Mouse (Mus musculus) layer of hippocampus, adult 18-20 months (tissue): ENCODE results near the gene Lyplal1. TPM values are rescaled to one million over a fixed set of nuclear protein-coding genes. Genes with fewer than 3 reads are reported as not detected.

Experiments used
- DNase-seq, 2 experiments: peaks; one replicate each; pipeline ENCODE4 v3.0.0; 2022; ENCODE audit warnings: low spot score in 2 of 2
- long read RNA-seq: library from polyadenylated mRNA; stranded (forward); transcript quantifications from one replicate; pipeline ENCODE4 v2.0.0, GENCODE M21; 2021
- total RNA-seq, 2 experiments: library from RNA; stranded (reverse); gene quantifications; 2 replicates each; pipeline ENCODE4 v1.2.3; 2021

The Lyplal1 gene
- total RNA-seq = 1 to 10 TPM; 7.9 to 9.2 TPM
- long read RNA-seq, transcript Lyplal1-201 (5 exons, 1,578 nt) = major isoform, 7 of 8 reads
- long read RNA-seq, partial matches to known transcripts = 1 of 8 reads
- long read RNA-seq, other reads (novel, unspliced or antisense) = 0 of 8 reads

DNA sequence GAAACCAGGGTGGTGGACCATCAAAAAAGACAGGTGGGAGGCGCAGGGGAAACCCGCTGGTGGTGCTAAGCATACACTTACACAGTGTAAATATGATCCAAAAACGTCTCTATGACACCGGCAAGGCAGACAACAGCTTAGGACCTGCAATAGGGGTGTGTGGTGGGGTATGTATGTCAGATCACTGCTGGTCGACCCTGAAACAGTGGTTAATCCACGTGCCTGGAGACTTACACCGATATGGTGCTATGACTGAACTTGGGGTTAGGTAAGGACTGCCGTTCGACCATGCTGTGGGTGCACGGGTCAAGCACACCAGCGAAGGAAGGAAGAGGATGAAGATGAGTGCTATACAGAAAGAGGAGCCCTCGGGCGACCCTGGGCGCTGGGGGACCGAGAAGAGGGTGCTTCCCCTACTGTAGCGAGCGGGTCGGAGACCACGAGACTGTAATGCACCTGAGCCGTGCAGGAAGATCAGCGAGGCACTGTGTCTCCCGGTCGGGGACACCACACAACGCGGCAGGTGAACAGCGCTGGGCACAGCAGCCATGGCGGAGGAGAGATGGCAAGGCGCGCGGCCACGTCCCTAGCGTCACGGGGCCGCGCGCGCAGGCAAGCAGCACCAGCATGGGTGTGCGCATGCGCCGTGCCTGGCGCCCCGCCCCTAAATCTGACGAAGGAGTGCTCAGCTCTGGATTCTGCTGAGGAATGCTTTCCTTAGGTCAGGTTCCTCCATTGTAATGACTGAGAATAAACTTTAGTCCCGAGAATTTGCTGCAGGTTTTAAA lies at the start of gene Lyplal1:
Lyplal1 (minus strand) TSS at position 610 of the 788 bp plus-strand sequence.
- peak; percentile 91 to 97 for DNase-seq

- no peak for DNase-seq
Observed at GRCm38 (mm10) chr1:186163616-186164015, 46.5 kb upstream of the Lyplal1 start.

DNA sequence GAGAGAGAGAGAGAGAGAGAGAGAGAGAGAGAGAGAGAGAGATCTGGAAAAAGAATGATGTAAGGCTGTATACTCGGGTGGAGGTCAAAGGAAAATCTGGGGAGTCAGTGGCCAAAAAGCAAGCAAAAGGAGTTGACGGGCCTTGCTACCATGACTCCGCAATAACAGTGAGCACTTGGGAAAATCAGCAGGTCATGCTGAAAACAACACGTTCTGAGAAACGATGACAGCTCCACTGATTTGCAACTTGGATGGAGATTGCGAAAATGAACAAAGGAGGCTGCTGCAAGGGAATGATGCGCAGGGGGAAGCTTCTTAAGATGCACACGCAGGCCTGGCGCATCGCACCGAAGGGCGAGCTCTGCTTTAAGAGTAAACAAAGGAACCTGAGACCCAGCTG lies 46.1 kb upstream of the Lyplal1 start:
- no peak for DNase-seq

DNA sequence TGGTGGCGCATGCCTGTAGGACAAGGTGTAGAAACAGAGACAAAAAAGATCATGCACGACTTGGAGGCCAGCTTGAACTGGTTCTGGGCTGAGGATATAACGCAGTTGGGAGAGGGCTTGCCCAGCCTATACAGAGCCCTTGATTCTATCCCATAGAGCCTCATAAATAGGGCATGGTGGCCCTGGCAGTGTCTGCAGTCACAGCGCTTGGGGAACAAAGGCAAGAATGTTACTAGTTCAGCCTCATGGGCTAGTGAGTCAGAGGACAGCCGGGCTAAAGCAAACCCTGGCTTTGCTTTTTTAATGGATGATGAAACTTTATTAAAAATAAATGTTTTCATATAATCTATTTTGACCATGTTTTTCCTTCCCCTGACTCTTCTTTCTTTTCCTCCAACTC lies 33.3 kb upstream of the Lyplal1 start:
- DNase-seq = no peak

GRCm38 (mm10) chr1:186145444-186145843 lies 28.3 kb upstream of the Lyplal1 start:
- no peak for DNase-seq

DNA sequence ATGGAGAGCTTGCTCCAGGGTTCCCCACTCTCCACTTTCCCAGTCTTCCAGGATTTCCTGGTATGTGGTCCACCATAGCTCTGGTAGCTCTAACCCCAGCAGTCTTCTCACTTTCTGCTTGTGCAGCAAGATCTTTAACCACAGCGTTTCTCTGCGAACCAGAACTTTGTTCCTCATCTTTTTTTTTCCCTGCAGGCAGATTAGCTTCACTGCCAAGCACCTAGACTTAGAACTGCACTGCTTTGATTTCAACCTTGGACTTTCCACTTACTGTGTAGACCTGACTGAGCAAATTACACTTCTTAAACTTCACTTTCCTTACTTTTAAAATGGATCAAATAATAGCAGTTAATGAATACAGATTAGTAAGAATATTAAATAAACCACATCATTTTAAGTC lies 23.1 kb upstream of the Lyplal1 start:
- DNase-seq = no peak

DNA sequence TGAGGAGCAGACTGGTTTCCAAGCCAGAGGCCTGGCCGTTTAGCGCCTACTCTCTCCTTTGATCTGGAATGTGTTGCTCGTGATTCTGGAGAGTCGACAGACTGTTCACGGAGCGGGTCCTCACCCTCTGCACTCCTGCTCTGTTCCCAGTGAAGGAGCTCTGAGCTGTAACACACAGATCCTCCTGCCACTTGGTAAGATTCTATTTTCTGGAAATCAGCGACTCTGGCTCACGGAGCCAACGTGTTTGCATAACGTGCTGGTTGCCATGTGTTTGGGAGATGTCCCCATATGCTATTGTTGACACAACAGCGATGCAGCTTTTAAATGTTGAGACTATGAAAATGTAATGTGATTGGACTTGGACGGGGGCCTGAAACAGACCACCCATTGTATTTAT lies 20.8 kb upstream of the Lyplal1 start:
- peak; percentile 24 to 59 for DNase-seq

DNA sequence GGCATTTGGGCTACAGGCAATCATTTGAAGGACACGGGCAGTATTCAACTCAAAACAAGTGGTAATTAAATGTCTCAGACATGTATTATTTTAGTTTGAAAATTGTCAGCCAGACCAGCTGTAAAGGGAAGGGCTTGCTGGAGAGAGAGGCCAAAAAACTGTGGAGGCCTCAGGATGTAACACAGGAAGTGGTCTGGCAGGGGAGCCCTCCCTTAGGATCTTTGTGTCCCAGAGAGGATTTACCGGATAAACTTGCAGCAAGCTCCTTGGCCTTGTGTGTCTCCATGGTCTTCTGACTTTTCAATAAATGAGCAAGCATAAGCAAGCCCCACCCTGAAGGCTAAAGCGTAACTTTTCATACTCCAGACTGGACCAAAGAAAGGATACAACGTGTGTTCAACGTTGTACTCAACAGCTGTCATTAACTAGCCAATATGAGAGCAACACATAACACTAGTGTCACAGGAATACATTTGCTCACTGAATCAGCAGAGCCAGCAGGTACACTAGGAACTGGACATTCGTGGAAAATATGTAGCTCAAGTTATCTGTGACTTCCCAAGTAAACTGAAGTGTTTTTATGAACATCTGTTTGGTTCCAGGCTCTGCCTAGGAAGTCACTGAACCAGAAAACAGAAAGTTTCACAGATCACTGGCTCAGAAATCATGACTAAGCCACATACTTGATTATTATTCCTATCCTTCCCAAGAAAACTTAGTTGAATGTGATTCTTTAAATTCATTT lies 19.7 kb upstream of the Lyplal1 start:
- DNase-seq = no peak

GRCm38 (mm10) chr1:186131465-186131864 lies 14.4 kb upstream of the Lyplal1 start:
- DNase-seq = no peak

DNA sequence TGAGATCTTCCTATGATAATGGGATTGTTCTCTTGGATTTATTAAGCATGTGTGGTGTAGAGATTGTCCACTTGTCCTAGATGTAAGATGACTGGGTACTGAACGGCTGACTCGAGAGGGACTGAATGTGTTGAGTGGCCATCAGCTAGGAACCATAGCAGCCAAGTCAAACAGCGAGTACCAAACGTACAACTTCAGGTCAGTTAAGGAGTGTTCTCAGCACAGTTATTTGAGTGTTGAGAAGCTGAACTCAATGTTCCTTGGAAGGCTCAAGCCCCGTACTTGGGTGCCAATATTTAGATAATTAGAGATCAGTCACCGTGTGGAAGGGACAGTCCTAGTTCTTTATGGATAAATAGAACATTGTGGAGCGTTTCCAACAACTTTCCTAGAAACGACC lies 11.8 kb upstream of the Lyplal1 start:
- no peak for DNase-seq

DNA sequence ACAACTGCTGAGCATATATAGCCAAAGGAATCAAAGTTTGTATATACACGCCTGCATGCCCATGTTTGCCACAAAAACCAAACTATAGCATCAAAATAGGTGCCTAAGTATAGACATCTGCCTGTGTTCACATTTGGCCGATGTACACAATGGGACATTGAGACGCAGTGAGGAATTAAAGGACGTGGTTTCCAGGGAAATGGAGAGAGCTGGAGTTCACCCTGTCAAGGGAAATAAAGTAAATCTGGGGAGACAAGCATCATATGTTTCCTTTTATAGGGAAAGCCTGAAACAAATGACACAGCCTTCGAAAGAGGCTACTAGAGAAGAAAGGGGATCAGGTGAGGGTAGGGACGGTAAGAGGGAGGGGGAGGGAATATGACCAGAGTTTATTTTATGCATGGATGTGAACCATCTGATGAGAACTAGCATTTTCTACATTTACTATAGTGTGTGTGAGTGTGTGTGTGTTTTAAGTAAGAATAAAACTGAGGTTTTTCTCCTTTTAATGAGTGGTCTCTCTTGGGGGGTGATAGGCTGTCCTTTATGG lies 9.3 kb upstream of the Lyplal1 start:
- no peak for DNase-seq

GRCm38 (mm10) chr1:186123690-186124089 lies 6.6 kb upstream of the Lyplal1 start:
- no peak for DNase-seq

- DNase-seq = no peak
Observed at GRCm38 (mm10) chr1:186119856-186120255, 2.7 kb upstream of the Lyplal1 start.

- DNase-seq = no peak
Observed at GRCm38 (mm10) chr1:186116086-186116600, 967 bp downstream of the Lyplal1 start.

DNA sequence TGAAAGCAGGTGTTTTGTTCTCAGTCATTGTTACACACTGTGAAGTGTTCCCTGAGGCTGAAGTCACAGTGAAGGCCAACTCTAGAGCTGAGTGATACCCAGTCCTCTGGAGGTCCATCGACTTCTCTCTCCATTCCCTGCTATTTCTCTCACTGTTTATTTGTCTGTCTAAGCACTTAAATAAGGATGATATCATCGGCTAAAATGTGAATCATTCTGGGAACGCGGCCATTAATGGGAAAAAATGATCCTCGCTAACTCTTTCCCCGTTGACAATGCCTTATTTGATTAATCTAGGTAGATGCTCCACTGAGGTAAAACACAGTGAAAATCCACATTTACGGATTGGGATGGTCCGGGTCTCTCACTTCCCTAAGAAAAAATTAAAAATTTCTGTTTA lies 14.8 kb downstream of the Lyplal1 start:
- peak in 1 of 2 experiments; percentile 25 for DNase-seq

DNA sequence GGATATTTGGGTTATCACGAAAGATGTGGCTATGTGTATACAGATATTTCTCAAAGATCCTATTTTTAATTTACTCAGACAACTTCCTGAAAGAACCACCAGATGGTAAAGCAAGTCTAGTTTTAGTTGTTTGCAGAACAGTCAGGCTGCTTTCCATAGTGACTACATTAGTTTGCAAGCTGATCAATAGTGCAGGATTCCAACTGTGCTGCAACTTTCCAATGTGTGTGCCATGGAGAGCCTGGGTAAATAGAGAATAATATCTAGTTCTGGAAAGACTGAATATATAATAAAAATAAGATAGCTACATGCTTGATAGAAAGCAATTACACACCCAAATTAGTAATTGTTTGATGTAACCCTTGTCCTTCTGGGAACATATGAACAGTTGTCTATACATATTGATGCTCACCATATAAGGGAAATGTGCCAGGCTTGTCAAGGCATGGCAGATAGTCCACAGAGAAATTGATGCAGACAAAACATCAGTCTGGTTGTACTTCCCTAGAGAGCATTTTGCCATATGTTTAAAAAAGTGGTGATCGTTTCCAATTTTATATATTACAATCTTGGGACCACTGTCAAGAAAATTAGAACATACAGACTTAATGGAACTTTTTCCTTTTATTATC lies 50.7 kb downstream of the Lyplal1 start:
- DNase-seq = peak; percentile 1 to 68

- DNase-seq = peak in 1 of 2 experiments; percentile 6
Observed at GRCm38 (mm10) chr1:186060041-186060440, 57.1 kb downstream of the Lyplal1 start.

GRCm38 (mm10) chr1:186054227-186054626 lies 62.9 kb downstream of the Lyplal1 start:
- no peak for DNase-seq

DNA sequence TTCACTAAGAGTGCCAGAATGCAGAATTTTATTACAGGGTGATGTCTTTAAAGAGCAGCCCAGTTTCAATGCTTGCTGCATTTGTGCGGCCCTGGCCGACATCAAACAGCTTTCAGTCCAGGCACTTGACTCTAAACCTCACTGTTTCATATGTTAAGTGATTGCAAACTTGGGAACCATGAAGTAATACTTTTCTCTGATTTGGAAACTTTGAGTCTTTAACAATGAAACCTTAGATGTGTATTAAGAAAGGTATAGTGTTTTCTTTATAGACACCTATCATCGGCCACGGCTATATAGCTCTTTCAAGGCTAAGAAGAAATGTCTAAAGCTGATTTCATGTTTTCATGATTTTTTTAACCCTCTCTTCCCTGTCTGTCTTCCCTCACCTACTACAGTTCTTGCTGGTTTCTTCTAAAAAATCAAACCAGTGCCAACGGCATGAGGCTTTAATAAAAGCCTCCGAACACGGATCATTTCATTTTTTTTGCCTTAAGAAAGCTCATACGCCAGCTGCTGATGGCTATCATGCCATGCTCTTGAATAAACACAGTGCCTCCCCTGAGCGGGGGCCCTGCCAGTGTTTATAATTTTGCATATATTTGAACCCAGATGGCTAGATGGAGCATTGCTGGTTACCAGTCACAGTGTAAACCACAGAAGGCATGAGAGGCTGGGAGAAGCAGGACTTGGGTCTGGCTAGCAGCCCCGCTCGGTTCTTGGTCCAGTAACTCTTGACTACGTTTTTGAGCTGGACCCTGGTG lies 63.6 kb downstream of the Lyplal1 start:
- DNase-seq = no peak

- no peak for DNase-seq
Observed at GRCm38 (mm10) chr1:186043709-186044452, 73.2 kb downstream of the Lyplal1 start.
